Mouse (Mus musculus): ENCODE data around the gene Apoc3.
A peak's percentile ranks its signal among the peaks of the same experiment; 100 is the strongest.

Apoc3 gene

DNA sequence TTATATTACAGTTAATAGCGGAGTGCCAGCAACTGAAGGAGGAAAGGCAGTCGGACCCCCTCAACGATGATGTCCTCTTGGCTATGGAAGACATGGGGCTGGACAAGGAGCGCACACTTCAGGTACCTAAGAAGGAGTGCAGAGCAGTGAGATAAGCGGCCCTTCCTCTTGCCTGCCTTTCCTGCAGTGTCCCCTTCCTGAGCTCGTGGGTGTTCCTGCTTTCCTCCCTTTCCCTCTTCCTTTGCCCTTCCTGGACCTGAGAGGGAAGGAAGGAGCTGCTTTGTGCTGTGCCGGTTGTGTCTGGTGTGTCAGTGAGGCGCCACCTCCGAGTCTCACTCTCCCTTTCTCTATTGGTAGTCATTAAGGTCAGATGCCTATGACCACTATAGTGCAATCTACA is 40.6 kb downstream of the Apoc3 start:
- no peak for DNase-seq (ENCODE audit: low read depth)

DNA sequence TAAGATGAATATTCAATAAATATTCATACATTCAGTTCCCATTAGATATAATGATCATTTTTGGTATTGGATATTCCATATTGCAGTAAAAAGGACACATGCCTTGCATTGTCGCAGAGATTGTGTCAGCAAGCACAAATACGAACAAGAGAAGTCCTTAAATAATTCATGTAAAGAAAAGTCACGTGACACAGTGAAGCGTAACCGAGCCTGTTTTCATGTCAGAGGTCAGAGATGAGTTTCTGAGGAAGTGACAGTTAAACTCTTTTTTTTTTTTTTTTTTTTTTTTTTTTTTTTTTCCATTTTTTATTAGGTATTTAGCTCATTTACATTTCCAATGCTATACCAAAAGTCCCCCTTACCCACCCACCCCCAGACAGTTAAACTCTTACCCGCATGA is 42.8 kb downstream of the Apoc3 start:
- DNase-seq (ENCODE audit: low read depth) = no peak

DNA sequence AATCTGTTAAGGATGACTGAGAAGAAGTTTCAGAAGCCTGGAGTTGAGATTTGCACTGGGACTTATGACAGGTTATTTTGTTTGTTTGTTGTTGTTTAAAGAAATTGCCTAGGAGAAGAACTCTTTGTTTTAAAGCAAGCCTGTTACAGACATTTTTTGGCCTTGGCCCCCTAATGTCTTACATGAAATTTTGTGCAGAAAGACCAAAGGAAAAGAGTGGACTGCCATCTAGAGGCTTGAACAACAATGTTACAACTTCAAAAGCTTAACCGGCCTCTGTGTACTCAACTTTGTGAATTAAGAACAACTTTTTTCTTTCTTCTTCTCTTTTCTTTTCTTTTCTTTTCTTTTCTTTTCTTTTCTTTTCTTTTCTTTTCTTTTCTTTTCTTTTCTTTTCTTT is 43.8 kb downstream of the Apoc3 start:
- DNase-seq (ENCODE audit: low read depth) = peak; percentile 80

DNA sequence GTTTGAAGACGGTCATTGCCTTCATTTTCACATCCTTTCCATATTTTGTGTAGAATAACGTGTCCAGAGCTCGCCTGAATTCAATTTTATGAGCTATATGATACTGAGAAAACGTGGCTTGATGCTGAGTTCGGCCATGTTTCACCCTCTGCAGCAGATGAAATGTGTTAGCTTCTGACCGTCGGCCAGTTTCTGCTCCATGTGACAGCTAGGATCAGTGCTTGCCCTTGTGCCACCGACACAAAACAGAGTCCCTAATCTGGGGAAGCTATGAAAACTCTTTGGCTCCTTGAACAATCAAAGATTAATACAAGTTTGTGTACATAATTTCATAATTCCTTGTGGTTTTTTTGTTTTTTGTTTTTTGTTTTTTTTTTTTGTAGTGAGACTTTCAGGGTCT is 44.2 kb downstream of the Apoc3 start:
- no peak for DNase-seq (ENCODE audit: low read depth)

DNA sequence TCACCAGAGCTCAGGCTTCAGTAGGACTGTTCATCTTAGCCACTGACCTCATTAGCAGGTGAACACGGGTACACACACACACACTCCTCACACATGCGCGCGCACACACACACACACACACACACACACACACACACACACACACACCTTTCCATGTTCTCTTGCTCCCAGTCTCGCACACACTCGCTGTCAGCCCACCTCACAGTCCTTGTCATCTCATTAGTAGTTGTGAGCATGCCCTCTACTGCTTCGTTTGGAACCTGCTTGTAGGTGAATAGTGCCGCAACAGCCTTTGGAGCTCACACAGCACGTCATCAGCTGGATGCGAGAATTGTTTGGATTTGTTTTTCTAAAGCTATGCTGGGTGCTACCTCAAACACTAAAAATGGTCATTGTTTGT is 46.1 kb downstream of the Apoc3 start:
- no peak for DNase-seq (ENCODE audit: low read depth)

DNA sequence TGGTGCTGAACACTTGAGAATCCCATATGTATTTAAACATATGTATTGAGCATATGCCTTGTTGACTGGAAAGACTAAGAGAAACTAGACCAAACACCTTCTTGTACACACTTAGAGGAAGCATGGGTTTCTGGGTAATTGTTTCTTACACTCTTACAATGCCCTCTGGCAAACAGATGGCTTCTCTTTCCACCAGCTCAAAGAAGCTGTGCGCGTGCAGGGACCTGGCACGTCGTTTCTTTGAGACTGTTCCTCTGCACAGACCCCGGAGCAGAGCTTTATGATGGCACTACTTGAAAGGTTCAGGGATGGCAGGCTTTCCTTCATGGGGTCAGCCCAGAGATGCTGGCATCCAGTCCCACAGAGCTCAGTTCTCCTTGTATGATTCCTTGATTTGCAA is 46.5 kb downstream of the Apoc3 start:
- no peak for DNase-seq (ENCODE audit: low read depth)

DNA sequence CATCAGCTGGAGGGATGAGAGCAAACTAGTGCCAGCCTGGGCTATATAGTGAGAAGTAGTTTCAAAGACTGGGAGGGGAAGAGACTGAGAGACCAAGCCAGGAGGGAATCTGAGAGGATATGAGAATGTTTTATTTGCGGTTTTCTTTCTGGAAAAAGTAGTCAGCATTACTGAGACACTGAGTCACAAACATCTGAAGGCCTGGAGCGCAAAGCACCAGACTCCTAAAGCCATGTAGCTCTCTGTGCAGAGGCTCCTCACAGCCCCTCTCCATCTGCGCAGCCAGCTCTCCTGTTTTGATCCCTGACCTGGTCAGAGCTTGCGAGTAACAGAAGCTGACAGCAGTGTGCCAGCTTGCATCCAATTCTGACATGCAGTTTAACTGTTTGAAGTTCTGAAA is 47.1 kb downstream of the Apoc3 start:
- DNase-seq (ENCODE audit: low read depth) = no peak

DNA sequence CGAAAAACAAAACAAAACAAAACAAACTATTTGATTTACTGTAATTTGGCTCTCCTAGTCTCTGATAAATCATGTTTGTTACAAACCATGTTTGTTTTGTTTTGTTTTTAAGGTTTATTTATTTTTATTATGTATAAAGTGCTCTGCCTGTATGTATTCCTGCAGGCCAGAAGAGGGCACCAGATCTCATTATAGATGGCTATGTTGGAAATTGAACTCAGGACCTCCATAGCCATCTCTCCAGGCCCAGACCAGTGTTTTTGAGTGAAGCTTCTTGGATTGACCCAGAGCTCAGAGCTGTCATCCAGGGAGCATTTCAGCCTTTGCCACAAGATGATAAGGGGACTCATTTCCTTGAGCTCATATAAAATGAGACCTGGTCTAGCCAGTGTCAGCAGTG is 49.0 kb downstream of the Apoc3 start:
- peak; percentile 34 for DNase-seq (ENCODE audit: low read depth)

DNA sequence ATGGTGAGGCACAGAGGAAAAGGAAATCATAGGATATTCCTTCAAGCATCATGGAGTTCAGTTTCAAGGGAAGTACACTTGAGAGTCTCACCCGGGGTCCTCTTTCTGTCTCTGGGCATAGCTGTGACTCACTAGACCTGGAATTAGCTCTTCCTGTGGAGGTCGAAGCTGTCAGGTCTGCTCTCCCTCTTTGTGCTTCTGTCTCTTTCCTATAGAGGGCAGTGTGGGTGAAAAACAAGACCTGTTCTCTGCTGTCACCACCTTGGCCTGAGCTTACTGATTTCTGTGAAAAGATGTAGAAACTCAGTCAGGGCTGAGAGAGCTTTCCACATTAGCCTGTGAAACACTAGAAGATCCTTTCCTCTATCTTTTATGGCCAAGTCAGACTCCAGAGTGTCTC is 50.2 kb downstream of the Apoc3 start:
- peak; percentile 79 for DNase-seq (ENCODE audit: low read depth)

DNA sequence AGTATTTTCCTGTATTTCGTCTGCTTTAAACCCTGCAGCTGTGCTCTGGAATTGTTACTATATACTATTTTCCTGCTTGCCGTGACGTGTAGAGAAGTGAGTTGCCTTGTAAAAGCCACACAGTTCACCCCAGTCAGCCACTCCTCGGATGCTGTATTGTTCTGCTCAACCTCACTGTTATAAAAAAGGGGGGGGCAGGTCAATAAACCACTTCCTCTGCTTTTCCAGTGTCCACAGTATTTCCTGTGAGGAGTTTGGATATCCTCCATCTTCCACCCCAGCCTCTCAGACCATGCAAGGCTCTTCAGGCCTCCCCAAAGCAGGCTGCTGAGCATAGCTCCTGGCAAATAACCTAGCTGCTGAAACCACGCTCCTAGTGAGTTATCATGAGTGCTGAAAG is 50.9 kb downstream of the Apoc3 start:
- peak; percentile 32 for DNase-seq (ENCODE audit: low read depth)
